Mouse (Mus musculus): Measurements from ENCODE around the gene Gm10638.

The Gm10638 gene

DNA sequence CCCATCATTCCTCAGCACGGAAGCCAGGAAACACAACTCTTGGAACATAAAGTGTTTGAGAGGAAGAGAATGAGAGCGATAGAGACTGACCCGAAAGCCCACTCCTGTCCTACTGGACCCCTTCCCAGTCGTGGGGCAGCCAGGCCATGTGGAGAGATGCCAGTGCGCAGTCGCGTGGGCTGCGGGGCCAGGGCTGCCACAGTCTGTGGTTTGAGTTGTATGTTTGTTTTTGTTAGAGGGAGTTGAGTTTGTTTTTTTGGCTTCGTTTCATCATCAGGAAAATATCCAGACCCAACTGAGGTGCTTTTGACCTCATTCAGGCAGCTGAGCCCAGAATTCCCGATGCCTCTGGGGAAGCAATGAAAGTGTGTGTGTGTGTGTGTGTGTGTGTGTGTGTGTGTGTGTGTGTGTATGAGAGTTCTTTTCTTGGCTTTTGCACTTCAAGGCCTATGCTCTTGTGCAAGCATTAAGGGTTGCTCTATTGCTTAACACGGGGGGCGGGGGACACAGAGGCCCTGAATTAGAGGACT lies 42.5 kb downstream of the Gm10638 start:
- peak; percentile 73 for DNase-seq (ENCODE audit: low spot score)

DNA sequence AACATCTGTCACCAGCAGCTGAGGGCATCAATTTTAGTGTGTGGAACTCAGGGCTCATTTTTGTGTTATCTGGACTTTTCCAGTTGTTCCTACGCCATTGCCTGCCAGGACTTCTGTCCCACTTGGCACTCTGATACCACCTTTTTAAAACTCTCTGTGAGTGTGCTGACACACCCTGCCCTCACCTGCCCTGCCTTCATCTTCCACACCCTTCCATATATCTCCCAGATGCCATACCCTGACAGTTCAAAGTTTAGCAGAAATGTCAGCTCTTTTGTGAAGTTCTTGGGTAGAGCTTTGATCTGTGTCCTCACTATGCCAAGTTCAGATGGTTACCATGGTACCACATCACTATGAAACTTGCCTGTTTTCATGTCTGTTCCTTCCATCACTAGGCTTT lies 44.1 kb downstream of the Gm10638 start:
- DNase-seq (ENCODE audit: low spot score) = no peak

DNA sequence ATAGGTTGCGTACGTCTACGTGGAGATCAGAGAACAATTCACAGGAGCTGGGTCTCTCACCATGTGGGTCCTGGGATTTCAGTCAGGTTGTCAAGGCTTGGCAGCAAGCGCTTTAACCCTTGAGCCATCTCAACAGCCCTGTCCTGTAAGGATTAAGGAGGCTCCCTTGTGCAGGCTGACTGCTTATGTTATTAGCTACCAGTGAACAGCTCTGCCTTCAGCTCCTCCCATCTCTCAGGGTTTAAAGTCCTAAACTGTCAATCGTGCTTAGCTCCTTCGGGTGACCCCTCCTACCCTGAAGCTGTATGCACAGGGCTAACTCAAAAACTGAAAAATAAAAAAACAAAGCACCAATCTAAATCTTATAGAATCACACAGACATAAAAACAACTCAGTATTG lies 46.0 kb downstream of the Gm10638 start:
- DNase-seq (ENCODE audit: low spot score) = no peak

DNA sequence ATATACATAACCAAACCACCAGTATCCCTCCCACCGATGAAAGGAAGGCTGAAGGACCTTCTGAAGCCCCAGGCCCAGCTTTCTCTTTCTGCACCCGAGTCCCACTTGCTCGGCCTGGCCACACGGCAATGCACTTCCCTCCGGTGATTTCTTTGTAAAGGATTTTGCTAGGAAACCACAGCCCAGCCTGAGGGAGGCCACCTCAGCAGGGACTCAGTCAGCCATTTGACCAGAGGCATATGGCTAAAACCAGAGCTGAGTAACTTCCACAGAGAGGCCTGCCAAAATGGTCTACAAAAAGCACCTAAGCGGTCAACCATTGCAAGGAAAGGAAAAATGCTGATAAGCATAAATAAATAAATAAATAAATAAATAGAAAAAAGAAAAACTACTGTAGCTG lies 49.2 kb downstream of the Gm10638 start:
- no peak for DNase-seq (ENCODE audit: low spot score)
